Mouse (Mus musculus) limb, embryonic 14.5 days (tissue): ENCODE measurements around the gene Rxfp2. TPM values are rescaled to one million over a fixed set of nuclear protein-coding genes. Genes with fewer than 3 reads are reported as not detected.

ENCODE experiments used
- ATAC-seq: fragments of 200-750 bp; cut with Nextera tagmentation; 2 replicates; pipeline ENCODE4 v1.8.0; 2017; ENCODE audit warnings: low read depth, moderate number of reproducible peaks, moderate TSS enrichment; ENCODE audit not compliant: low FRiP score
- DNase-seq: peaks from one replicate; pipeline ENCODE4 v3.0.0-alpha.2; 2015; ENCODE audit warnings: low spot score
- H3K27ac ChIP-seq: fragments of 300-500 bp; sonication (generic); replicated peaks from 2 replicates; pipeline ENCODE4 v1.5.1; 2014; ENCODE audit warnings: low read depth, mild to moderate bottlenecking, low read length, moderate library complexity, mixed read lengths
- H3K27me3 ChIP-seq: fragments of 300-500 bp; sonication (generic); 2 replicates; pipeline ENCODE4 v1.6.1; 2014; ENCODE audit warnings: low read length, mixed read lengths; ENCODE audit not compliant: control insufficient read depth, insufficient read depth
- H3K36me3 ChIP-seq: fragments of 300-500 bp; sonication (generic); 2 replicates; pipeline ENCODE4 v1.6.1; 2014; ENCODE audit warnings: mild to moderate bottlenecking, low read length, moderate library complexity, mixed read lengths; ENCODE audit not compliant: control insufficient read depth, insufficient read depth
- H3K4me1 ChIP-seq: fragments of 300-500 bp; sonication (generic); 2 replicates; pipeline ENCODE4 v1.6.1; 2014; ENCODE audit warnings: antibody characterized with exemption, low read length, mixed read lengths; ENCODE audit not compliant: control insufficient read depth, insufficient read depth
- H3K4me2 ChIP-seq: fragments of 300-500 bp; sonication (generic); replicated peaks from 2 replicates; pipeline ENCODE4 v1.6.1; 2014; ENCODE audit warnings: low read depth, mild to moderate bottlenecking, low read length, moderate library complexity; ENCODE audit not compliant: severe bottlenecking
- H3K4me3 ChIP-seq: fragments of 300-500 bp; sonication (generic); replicated peaks from 2 replicates; pipeline ENCODE4 v1.5.1; 2014; ENCODE audit warnings: low read length
- H3K9ac ChIP-seq: fragments of 300-500 bp; sonication (generic); 2 replicates; pipeline ENCODE4 v1.6.1; 2014; ENCODE audit warnings: mild to moderate bottlenecking, low read depth, low read length, moderate library complexity; ENCODE audit not compliant: severe bottlenecking
- H3K9me3 ChIP-seq: fragments of 300-500 bp; sonication (generic); 2 replicates; pipeline ENCODE4 v1.6.1; 2016; ENCODE audit warnings: low read length; ENCODE audit not compliant: control insufficient read depth
- POLR2A ChIP-seq: fragments of 200-500 bp; IDR thresholded peaks from 2 replicates; pipeline ENCODE4 v1.8.0; 2012; ENCODE audit warnings: inconsistent platforms, mild to moderate bottlenecking, moderate library complexity, borderline replicate concordance; ENCODE audit not compliant: insufficient read depth, insufficient read length; ENCODE audit errors: extremely low read depth
- WGBS: fragments of 180-500 bp; shearing (Covaris S2); extraction: QIAGEN DNeasy Blood & Tissue Kit; methylation state at CpG from one replicate; pipeline ENCODE4 v1.1.7; 2014; 5-methylcytosine and 5-hydroxymethylcytosine counted together
- polyA plus RNA-seq, 2 experiments: library from polyadenylated mRNA; depleted of rRNA in 1 of 2; stranded (reverse) in 1 of 2; unstranded in 1 of 2; fragments of >200 nt; fragmentation: Nextera tagmentation in 1 of 2; extraction: Ambion mirVana in 1 of 2; gene quantifications; 2 replicates each; pipeline versions ENCODE4 v1.2.1 to v1.2.3; 2012 to 2014

Gene Rxfp2
- polyA plus RNA-seq, 2 experiments = 0.19 to 2.8 TPM

DNA sequence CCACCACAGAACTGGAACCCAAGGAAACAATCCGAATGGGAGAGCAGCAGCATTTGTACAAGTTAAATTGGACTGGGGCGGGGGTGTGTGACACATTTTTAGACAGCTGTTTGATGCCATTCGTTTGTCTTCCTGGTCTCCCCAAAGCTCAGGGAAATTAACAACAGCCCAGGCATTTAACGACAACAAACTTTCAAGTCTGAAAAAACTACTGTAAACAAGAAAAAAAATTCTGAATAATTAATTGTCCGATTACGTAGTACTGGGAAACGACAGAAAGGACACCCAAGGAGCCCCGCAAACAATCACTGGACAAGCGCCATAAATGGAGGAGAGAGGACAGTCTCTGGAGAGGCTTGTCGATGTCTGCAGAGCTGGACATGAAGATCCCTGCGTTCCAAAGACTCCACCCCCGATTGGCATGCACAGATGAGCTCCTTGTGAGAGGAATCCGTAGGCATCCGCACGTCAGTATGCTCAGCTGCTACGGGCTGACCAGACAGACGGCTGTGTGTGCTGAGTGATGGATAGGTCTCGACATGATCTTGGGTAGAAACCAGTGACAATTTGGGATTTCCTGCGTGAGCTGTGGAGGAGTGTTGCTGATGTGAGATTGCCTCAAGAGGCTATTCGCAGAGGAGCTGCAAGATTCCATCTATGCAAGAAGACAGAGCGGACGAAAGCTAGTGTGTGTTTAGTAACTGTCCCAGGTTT lies 21.0 kb upstream of the Rxfp2 start:
- Histone ChIP-seq H3K4me2 (no peak overlapping the region), H3K27me3 (no peaks in the 10 kb centered on the region), H3K4me3 (no peak overlapping the region), H3K9ac (no peak overlapping the region), H3K9me3 (no peaks in the 10 kb centered on the region), H3K27ac (no peak overlapping the region), H3K36me3 (no peaks in the 10 kb centered on the region), H3K4me1 (no peaks in the 10 kb centered on the region)
- WGBS = 73% methylated on average over 22 of the region's 22 CpGs
- TF ChIP-seq POLR2A = no peak
- ATAC-seq (no peak), DNase-seq (no peak)

DNA sequence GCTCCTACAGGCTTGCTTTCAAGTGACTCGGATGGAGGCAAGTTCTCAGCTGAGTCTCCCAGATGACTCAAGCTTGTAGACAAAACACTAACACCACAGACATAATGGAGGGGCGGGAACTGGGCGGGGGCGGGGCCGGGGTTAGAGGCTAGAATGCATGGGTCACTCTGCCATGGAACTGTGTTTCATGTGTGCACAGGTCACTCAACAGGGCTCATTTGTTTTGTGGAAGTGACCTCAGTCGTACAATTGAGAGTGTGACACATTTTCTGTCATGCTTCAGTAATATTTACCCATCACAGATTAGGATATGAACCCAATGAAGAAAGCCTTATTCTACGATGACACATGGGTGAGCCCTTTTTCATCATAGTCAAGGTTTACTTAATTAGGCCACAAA lies 20.2 kb upstream of the Rxfp2 start:
- Histone ChIP-seq H3K9me3 (no peaks in the 10 kb centered on the region), H3K4me3 (no peak overlapping the region), H3K36me3 (no peaks in the 10 kb centered on the region), H3K4me2 (no peak overlapping the region), H3K9ac (no peak overlapping the region), H3K27ac (no peak overlapping the region), H3K4me1 (no peaks in the 10 kb centered on the region), H3K27me3 (no peaks in the 10 kb centered on the region)
- no peak for ATAC-seq
- DNase-seq = no peak
- WGBS = 58% methylated on average over 7 of the region's 7 CpGs
- no peak for TF ChIP-seq POLR2A

DNA sequence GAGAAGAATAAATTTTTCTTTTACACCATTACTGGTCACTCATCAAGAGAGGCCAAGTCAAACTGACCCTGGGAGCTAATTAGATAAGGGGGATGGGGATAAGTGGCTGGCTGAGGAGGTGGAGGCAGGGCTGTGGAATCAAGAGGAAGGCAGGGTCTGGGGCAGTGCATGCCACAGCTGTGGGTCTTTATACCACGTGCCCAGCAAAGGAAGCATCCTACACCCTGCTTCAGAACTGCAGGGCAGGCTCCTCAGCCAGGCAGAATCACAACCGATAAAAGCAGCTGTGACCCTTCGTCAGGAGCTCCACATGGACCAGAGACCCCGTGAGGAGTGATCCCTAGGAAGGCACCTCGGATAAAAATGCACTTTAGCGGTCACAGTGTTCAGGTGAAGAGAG lies 13.1 kb upstream of the Rxfp2 start:
- no peak overlapping the region for H3K4me2 ChIP-seq

DNA sequence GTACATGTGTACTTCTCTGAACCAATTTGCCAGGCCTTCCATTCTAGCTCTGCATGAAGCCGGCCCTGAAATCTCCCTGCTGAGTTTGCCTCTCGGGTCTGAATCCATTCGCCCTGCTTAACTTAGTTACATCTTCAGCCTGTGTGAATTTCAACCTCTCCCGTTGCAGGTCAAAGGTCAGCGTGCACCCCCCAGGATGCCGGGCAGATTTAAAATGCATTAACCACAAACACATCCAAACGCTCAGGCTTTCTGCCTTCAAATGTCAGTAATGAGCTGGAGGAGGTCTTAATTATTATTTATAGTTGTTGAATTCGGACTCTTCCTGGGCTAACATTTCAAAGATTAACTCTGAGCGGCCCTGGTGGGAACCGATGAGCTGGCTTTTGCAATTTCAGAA lies 1.6 kb upstream of the Rxfp2 start:
- DNase-seq (no peak), ATAC-seq (no peak)
- Histone ChIP-seq H3K4me3 (no peak overlapping the region), H3K4me1 (no peaks in the 10 kb centered on the region), H3K4me2 (no peak overlapping the region), H3K9ac (no peak overlapping the region), H3K9me3 (no peaks in the 10 kb centered on the region), H3K36me3 (no peaks in the 10 kb centered on the region), H3K27ac (no peak overlapping the region), H3K27me3 (peaks cover 14% of the 10 kb centered on the region; the same call in 1 of the 2 replicates)
- no peak for TF ChIP-seq POLR2A
- WGBS = 16% methylated on average over 10 of the region's 10 CpGs

More for the DNA sequence above, 13.1 kb upstream of the Rxfp2 start:
- H3K36me3 ChIP-seq = no peaks in the 10 kb centered on the region
- ATAC-seq (no peak), DNase-seq (no peak)
- no peak overlapping the region for H3K9ac ChIP-seq
- H3K27ac ChIP-seq = no peak overlapping the region
- 40% methylated on average over 6 of the region's 6 CpGs for WGBS
- no peak for TF ChIP-seq POLR2A
- H3K4me3 ChIP-seq = no peak overlapping the region
- no peaks in the 10 kb centered on the region for H3K27me3 ChIP-seq
- no peaks in the 10 kb centered on the region for H3K4me1 ChIP-seq
- H3K9me3 ChIP-seq = no peaks in the 10 kb centered on the region

DNA sequence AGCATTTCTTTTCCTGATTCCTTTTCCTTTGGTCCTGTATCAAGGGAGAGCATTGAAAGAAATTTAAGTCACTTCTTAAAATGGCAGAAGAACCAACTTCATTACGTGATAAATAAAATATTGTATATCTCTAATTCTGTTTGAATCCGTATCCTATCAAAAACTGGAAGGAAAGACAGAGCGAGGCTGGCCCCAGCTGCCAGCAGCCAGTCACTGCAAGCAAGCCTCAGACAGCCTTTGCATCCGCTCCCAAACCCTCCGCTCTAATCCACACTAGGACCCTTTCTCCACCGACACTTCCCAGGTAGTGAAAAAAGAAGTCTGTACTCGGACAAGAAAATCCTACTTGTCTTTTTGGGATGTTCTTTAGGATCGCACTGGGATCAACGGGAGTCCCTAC lies 803 bp upstream of the Rxfp2 start:
- DNase-seq (no peak), ATAC-seq (no peak)
- no peak overlapping the region for H3K27ac ChIP-seq
- TF ChIP-seq POLR2A = no peak
- H3K4me3 ChIP-seq = no peak overlapping the region
- no peaks in the 10 kb centered on the region for H3K9me3 ChIP-seq
- no peaks in the 10 kb centered on the region for H3K36me3 ChIP-seq
- peaks cover 14% of the 10 kb centered on the region; the same call in 1 of the 2 replicates for H3K27me3 ChIP-seq
- H3K9ac ChIP-seq = no peak overlapping the region
- H3K4me1 ChIP-seq = no peaks in the 10 kb centered on the region
- 44% methylated on average over 9 of the region's 9 CpGs for WGBS
- no peak overlapping the region for H3K4me2 ChIP-seq
